Mouse (Mus musculus): ENCODE measurements around the gene Arhgef10l. TPM values are rescaled to one million over a fixed set of nuclear protein-coding genes. Genes with fewer than 3 reads are reported as not detected.

Arhgef10l gene
- total and polyA plus RNA-seq, 2 experiments, result 17.7 to 69.9 TPM

- 48% methylated on average over 16 of the region's 16 CpGs for WGBS
- Histone ChIP-seq H3K36me3 (ENCODE audit: control insufficient read depth, insufficient read depth, low read length) (no peaks in the 10 kb centered on the region), H3K27me3 (ENCODE audit: control insufficient read depth, insufficient read depth, low read length) (0 out of 2 replicates have a peak, but pooled peaks cover 3% of the 10 kb centered on the region), H3K4me1 (ENCODE audit: control insufficient read depth, insufficient read depth, low read length) (no peaks in the 10 kb centered on the region), H3K27ac (replicated peaks; ENCODE audit: insufficient read depth, low read depth, low read length) (no peak overlapping the region), H3K79me2 (ENCODE audit: control insufficient read depth, insufficient read depth, low read length) (no peaks in the 10 kb centered on the region), H3K4me3 (ENCODE audit: insufficient read depth, low read depth, low read length) (no peak overlapping the region), H3K9ac (ENCODE audit: low read depth, low read length) (no peak overlapping the region)
- no peak for TF ChIP-seq POLR2A (IDR thresholded peaks at IDR 0.05; ENCODE audit: extremely low read depth, insufficient read depth, low read length)
- TF ChIP-seq CTCF (IDR thresholded peaks at IDR 0.05; ENCODE audit: low read depth, low read length), result no peak
- no peak for DNase-seq (ENCODE audit: extremely low read depth, low read depth, low spot score)
Measured at GRCm38 (mm10) chr4:140504067-140504913, 161.5 kb downstream of the Arhgef10l start.

GRCm38 (mm10) chr4:140500766-140501165 lies 165.0 kb downstream of the Arhgef10l start:
- Histone ChIP-seq H3K4me3 (ENCODE audit: insufficient read depth, low read depth, low read length) (no peak overlapping the region), H3K4me1 (ENCODE audit: control insufficient read depth, insufficient read depth, low read length) (no peaks in the 10 kb centered on the region), H3K36me3 (ENCODE audit: control insufficient read depth, insufficient read depth, low read length) (no peaks in the 10 kb centered on the region), H3K27ac (replicated peaks; ENCODE audit: insufficient read depth, low read depth, low read length) (no peak overlapping the region), H3K27me3 (ENCODE audit: control insufficient read depth, insufficient read depth, low read length) (0 out of 2 replicates have a peak, but pooled peaks cover 3% of the 10 kb centered on the region), H3K79me2 (ENCODE audit: control insufficient read depth, insufficient read depth, low read length) (no peaks in the 10 kb centered on the region), H3K9ac (ENCODE audit: low read depth, low read length) (no peak overlapping the region)
- WGBS, result 65% methylated on average over 7 of the region's 7 CpGs
- DNase-seq (ENCODE audit: extremely low read depth, low read depth, low spot score), result no peak
- no peak for TF ChIP-seq CTCF (IDR thresholded peaks at IDR 0.05; ENCODE audit: low read depth, low read length)
- TF ChIP-seq POLR2A (IDR thresholded peaks at IDR 0.05; ENCODE audit: extremely low read depth, insufficient read depth, low read length), result no peak

DNA sequence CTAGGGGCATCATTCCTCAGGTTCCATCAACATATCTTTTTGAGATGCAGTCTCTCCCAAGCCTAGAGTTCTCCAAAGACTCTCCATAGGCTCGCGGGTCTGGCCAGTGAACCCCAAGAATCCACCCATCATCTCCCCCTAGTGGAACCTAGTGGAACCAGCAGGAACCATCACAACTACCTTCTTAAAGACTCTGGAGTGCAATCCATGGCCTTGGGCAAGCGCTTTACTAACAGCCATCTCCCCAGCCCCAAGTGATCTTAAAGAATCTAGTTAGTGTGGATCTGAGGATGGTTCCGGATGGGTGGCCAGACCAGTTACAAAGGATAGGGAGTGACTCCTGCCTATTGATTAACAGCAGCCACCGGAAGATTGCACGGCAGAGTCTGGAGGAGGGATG lies 166.2 kb downstream of the Arhgef10l start:
- Histone ChIP-seq H3K36me3 (ENCODE audit: control insufficient read depth, insufficient read depth, low read length) (no peaks in the 10 kb centered on the region), H3K4me3 (ENCODE audit: insufficient read depth, low read depth, low read length) (no peak overlapping the region), H3K4me1 (ENCODE audit: control insufficient read depth, insufficient read depth, low read length) (no peaks in the 10 kb centered on the region), H3K27me3 (ENCODE audit: control insufficient read depth, insufficient read depth, low read length) (0 out of 2 replicates have a peak, but pooled peaks cover 3% of the 10 kb centered on the region), H3K9ac (ENCODE audit: low read depth, low read length) (no peak overlapping the region), H3K79me2 (ENCODE audit: control insufficient read depth, insufficient read depth, low read length) (no peaks in the 10 kb centered on the region), H3K27ac (replicated peaks; ENCODE audit: insufficient read depth, low read depth, low read length) (no peak overlapping the region)
- WGBS, result 88% methylated on average over 6 of the region's 6 CpGs
- no peak for DNase-seq (ENCODE audit: extremely low read depth, low read depth, low spot score)
- TF ChIP-seq POLR2A (IDR thresholded peaks at IDR 0.05; ENCODE audit: extremely low read depth, insufficient read depth, low read length) (no peak), CTCF (IDR thresholded peaks at IDR 0.05; ENCODE audit: low read depth, low read length) (no peak; the same call in 1 of the 2 replicates)

GRCm38 (mm10) chr4:140497169-140497568 lies 168.6 kb downstream of the Arhgef10l start:
- Histone ChIP-seq H3K9ac (ENCODE audit: low read depth, low read length) (no peak overlapping the region), H3K27ac (replicated peaks; ENCODE audit: insufficient read depth, low read depth, low read length) (no peak overlapping the region), H3K36me3 (ENCODE audit: control insufficient read depth, insufficient read depth, low read length) (no peaks in the 10 kb centered on the region), H3K27me3 (ENCODE audit: control insufficient read depth, insufficient read depth, low read length) (0 out of 2 replicates have a peak, but pooled peaks cover under 1% of the 10 kb centered on the region), H3K79me2 (ENCODE audit: control insufficient read depth, insufficient read depth, low read length) (no peaks in the 10 kb centered on the region), H3K4me1 (ENCODE audit: control insufficient read depth, insufficient read depth, low read length) (no peaks in the 10 kb centered on the region), H3K4me3 (ENCODE audit: insufficient read depth, low read depth, low read length) (no peak overlapping the region)
- TF ChIP-seq POLR2A (IDR thresholded peaks at IDR 0.05; ENCODE audit: extremely low read depth, insufficient read depth, low read length), result no peak
- TF ChIP-seq CTCF (IDR thresholded peaks at IDR 0.05; ENCODE audit: low read depth, low read length), result no peak
- no peak for DNase-seq (ENCODE audit: extremely low read depth, low read depth, low spot score)
- WGBS, result 85% methylated on average over 20 of the region's 20 CpGs

DNA sequence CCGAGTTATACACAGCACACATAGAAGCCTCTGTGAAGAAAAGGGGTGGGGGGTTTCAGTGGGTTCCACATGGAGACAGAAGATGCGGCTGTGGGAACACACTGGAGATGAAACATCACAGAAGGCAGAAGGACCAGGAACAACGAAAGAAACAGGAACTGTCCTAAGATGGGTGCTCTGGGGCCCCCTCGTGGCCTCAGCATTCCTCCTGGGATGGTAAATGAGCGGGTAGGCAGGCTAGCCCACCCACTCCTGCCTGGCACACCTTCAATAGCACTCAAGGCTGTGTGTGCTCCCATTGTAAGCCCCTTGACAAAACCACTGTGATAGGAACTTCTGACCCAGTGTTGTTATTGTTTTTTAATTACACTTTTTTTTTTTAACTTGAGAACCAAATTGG lies 174.3 kb downstream of the Arhgef10l start:
- Histone ChIP-seq H3K4me1 (ENCODE audit: control insufficient read depth, insufficient read depth, low read length) (no peaks in the 10 kb centered on the region), H3K4me3 (ENCODE audit: insufficient read depth, low read depth, low read length) (no peak overlapping the region), H3K27ac (replicated peaks; ENCODE audit: insufficient read depth, low read depth, low read length) (no peak overlapping the region), H3K9ac (ENCODE audit: low read depth, low read length) (no peak overlapping the region), H3K36me3 (ENCODE audit: control insufficient read depth, insufficient read depth, low read length) (no peaks in the 10 kb centered on the region), H3K79me2 (ENCODE audit: control insufficient read depth, insufficient read depth, low read length) (no peaks in the 10 kb centered on the region), H3K27me3 (ENCODE audit: control insufficient read depth, insufficient read depth, low read length) (no peaks in the 10 kb centered on the region)
- DNase-seq (ENCODE audit: extremely low read depth, low read depth, low spot score), result no peak
- WGBS, result 40% methylated on average over 5 of the region's 5 CpGs
- TF ChIP-seq POLR2A (IDR thresholded peaks at IDR 0.05; ENCODE audit: extremely low read depth, insufficient read depth, low read length) (no peak), CTCF (IDR thresholded peaks at IDR 0.05; ENCODE audit: low read depth, low read length) (peak; percentile 44)

DNA sequence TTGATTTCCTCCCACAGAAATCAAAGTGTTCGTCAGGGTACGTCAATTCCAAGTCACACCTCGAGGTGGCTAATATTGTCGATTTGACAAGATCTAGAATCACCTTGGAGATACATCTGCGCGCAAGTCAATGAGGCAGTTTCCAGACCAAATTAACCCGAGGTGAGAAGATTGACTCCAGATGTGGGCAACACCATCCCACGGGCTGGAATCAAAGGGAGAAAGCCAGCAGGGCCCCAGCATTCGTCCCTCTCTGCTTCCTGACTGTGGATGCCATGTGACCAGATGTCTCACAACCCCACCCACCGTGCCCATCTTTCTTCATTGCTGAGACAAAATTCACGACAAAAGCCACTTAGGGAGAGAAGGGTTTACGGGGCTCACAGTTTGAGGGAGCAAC lies 180.4 kb downstream of the Arhgef10l start:
- H3K9ac ChIP-seq (ENCODE audit: low read depth, low read length), result no peak overlapping the region
- H3K27me3 ChIP-seq (ENCODE audit: control insufficient read depth, insufficient read depth, low read length), result peaks cover 3% of the 10 kb centered on the region; the same call in 1 of the 2 replicates
- no peaks in the 10 kb centered on the region for H3K79me2 ChIP-seq (ENCODE audit: control insufficient read depth, insufficient read depth, low read length)
- no peak for TF ChIP-seq POLR2A (IDR thresholded peaks at IDR 0.05; ENCODE audit: extremely low read depth, insufficient read depth, low read length)
- H3K36me3 ChIP-seq (ENCODE audit: control insufficient read depth, insufficient read depth, low read length), result no peaks in the 10 kb centered on the region
- 70% methylated on average over 12 of the region's 12 CpGs for WGBS
- no peak for DNase-seq (ENCODE audit: extremely low read depth, low read depth, low spot score)
- no peak overlapping the region for H3K4me3 ChIP-seq (ENCODE audit: insufficient read depth, low read depth, low read length)
- H3K27ac ChIP-seq (replicated peaks; ENCODE audit: insufficient read depth, low read depth, low read length), result no peak overlapping the region
- no peaks in the 10 kb centered on the region for H3K4me1 ChIP-seq (ENCODE audit: control insufficient read depth, insufficient read depth, low read length)

Data from liver, adult 2 months (tissue).